Mouse (Mus musculus) C2C12 (cell line): ENCODE results near the gene Nr1i3.

Experiments
- CEBPB ChIP-seq: IDR thresholded peaks from one replicate; pipeline ENCODE4 v1.6.1; 2011; ENCODE audit warnings: low read depth, mild to moderate bottlenecking, control low read depth, moderate library complexity
- CTCF ChIP-seq: IDR thresholded peaks from one replicate; pipeline ENCODE4 v1.5.1; 2011; ENCODE audit not compliant: control insufficient read depth, insufficient read depth, insufficient read length

DNA sequence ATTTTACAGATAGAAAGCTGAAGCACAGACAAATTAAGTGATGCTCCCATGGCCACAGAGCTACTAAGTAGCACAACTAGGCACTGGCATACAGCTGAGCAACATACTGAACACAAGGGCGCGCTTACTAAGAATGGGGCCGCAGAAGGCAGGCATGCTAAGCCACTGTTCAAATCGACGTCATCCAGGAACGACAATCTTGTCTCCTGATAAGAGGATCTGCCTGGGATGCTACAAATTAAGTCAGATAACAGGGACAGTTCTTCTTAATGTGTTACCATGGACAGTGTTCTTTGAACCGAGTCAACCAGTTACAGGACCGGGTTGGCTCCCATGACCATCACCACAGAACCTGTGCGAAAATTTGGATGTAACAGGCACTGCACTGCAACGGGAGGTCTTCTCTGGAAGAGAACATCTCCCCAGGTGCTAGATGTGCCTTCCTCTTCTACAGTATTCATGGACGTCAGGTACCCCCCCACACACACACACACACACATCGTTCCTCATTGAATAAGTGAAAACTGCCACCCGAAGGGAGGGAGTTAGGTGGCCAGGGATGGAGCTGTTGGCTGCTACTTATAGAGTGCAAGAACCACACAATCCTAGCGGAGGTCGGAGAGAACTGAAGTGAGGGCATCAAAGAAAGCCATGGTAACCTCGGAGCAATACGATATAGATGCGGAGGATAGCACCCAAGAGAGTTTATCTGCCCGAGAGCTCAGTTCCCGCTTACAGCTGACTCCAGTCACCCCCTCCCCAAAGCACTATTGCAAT lies 18.5 kb upstream of the Nr1i3 start:
- no peak for TF ChIP-seq CTCF
- no peak for TF ChIP-seq CEBPB
